Mouse (Mus musculus) heart, embryonic 12.5 days (tissue): ENCODE data around the gene Ltbp1. TPM values are rescaled to one million over a fixed set of nuclear protein-coding genes. Genes with fewer than 3 reads are reported as not detected.

Source experiments
- ATAC-seq: fragments of 200-750 bp; cut with Nextera tagmentation; 2 replicates; pipeline ENCODE4 v1.8.0; 2017; ENCODE audit warnings: moderate TSS enrichment, moderate library complexity; ENCODE audit not compliant: insufficient number of reproducible peaks, low FRiP score
- H3K27ac ChIP-seq: fragments of 300-500 bp; sonication (generic); 2 replicates; pipeline ENCODE4 v1.5.1; 2016; ENCODE audit warnings: mild to moderate bottlenecking, moderate library complexity; ENCODE audit not compliant: poor library complexity, severe bottlenecking
- H3K27me3 ChIP-seq: fragments of 300-500 bp; sonication (generic); replicated peaks from 2 replicates; pipeline ENCODE4 v1.6.1; 2016; ENCODE audit warnings: mild to moderate bottlenecking, moderate library complexity
- H3K36me3 ChIP-seq: fragments of 300-500 bp; sonication (generic); 2 replicates; pipeline ENCODE4 v1.6.1; 2016; ENCODE audit warnings: mild to moderate bottlenecking, moderate library complexity
- H3K4me1 ChIP-seq: fragments of 300-500 bp; sonication (generic); replicated peaks from 2 replicates; pipeline ENCODE4 v1.6.1; 2016; ENCODE audit warnings: mild to moderate bottlenecking
- H3K4me2 ChIP-seq: fragments of 300-500 bp; sonication (generic); 2 replicates; pipeline ENCODE4 v1.6.1; 2016; ENCODE audit warnings: mild to moderate bottlenecking, moderate library complexity
- H3K4me3 ChIP-seq: fragments of 300-500 bp; sonication (generic); 2 replicates; pipeline ENCODE4 v1.5.1; 2016; ENCODE audit warnings: mild to moderate bottlenecking
- H3K9ac ChIP-seq: fragments of 300-500 bp; sonication (generic); 2 replicates; pipeline ENCODE4 v1.6.1; 2016; ENCODE audit warnings: mild to moderate bottlenecking, moderate library complexity
- H3K9me3 ChIP-seq: fragments of 300-500 bp; sonication (generic); replicated peaks from 2 replicates; pipeline ENCODE4 v1.6.1; 2016; ENCODE audit warnings: mild to moderate bottlenecking, moderate library complexity
- WGBS: fragments of 180-500 bp; shearing (Covaris S2); methylation state at CpG from one replicate; pipeline ENCODE4 v1.1.7; 2016; 5-methylcytosine and 5-hydroxymethylcytosine counted together
- polyA plus RNA-seq: library from polyadenylated mRNA; unstranded; fragments of >200 nt; fragmentation: Nextera tagmentation; extraction: Ambion mirVana; gene quantifications from 2 replicates; pipeline ENCODE4 v1.2.1, GENCODE M21; 2016

Gene Ltbp1
- polyA plus RNA-seq, 1 experiment from 2014 or later = 58.8 TPM

GRCm38 (mm10) chr17:75067314-75067713, 61.9 kb downstream of the Ltbp1 start:
- Histone ChIP-seq H3K4me1 (peaks cover 39% of the 10 kb centered on the region), H3K27ac (peak overlapping the region; percentile 48), H3K9ac (no peak overlapping the region), H3K27me3 (no peaks in the 10 kb centered on the region), H3K4me3 (no peak overlapping the region), H3K36me3 (peaks cover 17% of the 10 kb centered on the region), H3K9me3 (no peaks in the 10 kb centered on the region), H3K4me2 (peak overlapping the region; percentile 42)
- no peak for ATAC-seq
- 20% methylated on average over 8 of the region's 8 CpGs for WGBS

DNA sequence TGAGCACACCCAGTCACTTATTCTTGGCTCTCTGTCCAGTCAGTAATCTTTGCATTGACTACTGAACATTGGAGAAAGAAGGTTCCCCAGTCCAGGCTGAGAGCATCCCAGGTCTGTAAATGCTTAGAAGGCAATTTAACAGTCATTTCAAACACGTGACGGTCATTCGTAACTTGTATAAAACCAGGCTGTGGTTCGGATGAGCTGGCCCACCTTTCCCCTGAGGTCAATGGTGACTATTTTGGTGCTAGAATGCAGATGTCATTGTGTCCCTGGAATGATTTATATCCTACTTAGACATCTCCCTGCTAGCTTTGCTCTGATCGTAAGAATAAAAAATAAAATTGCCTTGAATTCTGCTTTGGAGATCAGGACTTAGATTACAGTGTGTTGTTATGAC, 63.9 kb downstream of the Ltbp1 start:
- no peak for ATAC-seq
- WGBS = 86% methylated on average over 5 of the region's 5 CpGs

DNA sequence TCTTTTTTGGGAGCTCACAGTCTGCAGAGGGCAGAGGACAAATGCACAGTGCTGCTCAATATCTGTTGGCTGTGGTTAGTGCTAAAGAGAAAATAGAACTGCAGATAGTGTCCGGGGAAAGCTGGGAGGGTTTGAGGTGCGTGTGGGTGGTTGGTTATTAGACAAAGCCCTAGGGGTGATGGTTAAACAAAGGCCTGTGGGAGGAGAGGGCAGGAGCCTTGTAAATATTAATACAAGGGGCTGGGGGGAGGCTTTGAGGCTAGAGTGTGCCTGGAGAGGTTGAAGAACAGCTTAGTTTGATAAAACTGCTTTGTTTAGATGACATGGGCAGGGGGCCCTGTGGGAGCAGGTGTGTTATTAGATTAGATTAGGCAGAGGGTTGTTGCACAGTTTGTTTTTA, 65.8 kb downstream of the Ltbp1 start:
- peak overlapping the region; percentile 73 for H3K27ac ChIP-seq
- H3K36me3 ChIP-seq = peaks cover 8% of the 10 kb centered on the region
- H3K27me3 ChIP-seq = no peaks in the 10 kb centered on the region
- ATAC-seq = no peak
- H3K4me3 ChIP-seq = no peak overlapping the region
- WGBS = 0% methylated on average over 2 of the region's 2 CpGs
- no peaks in the 10 kb centered on the region for H3K9me3 ChIP-seq
- peaks cover 70% of the 10 kb centered on the region for H3K4me1 ChIP-seq
- no peak overlapping the region for H3K9ac ChIP-seq
- H3K4me2 ChIP-seq = no peak overlapping the region

More for the DNA sequence above, 63.9 kb downstream of the Ltbp1 start:
- peaks cover 14% of the 10 kb centered on the region for H3K36me3 ChIP-seq
- H3K9me3 ChIP-seq = no peaks in the 10 kb centered on the region
- no peak overlapping the region for H3K4me2 ChIP-seq
- H3K27ac ChIP-seq = no peak overlapping the region
- H3K4me1 ChIP-seq = peaks cover 56% of the 10 kb centered on the region
- no peak overlapping the region for H3K4me3 ChIP-seq
- no peak overlapping the region for H3K9ac ChIP-seq
- H3K27me3 ChIP-seq = no peaks in the 10 kb centered on the region

DNA sequence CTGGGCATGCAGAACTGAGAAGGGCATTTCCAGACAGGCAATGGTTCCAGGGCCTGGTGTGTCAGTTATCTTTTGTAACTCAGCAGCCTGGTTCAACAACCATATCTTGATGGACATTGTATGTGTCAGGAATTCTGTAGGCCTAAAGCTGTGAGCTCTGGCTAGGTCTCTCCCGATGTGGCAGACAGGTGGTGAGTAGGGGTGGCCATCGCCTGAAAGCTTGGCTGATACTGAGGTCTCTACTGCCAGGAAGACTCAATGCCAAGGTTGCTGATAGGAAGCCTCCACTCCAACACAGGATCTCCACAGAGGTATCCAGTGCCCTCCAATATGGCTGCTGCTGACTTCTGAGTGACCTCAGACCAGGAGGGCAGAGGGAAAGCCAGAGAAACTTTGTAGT, 66.4 kb downstream of the Ltbp1 start:
- Histone ChIP-seq H3K4me1 (peaks cover 67% of the 10 kb centered on the region), H3K9ac (no peak overlapping the region), H3K9me3 (no peaks in the 10 kb centered on the region), H3K4me2 (no peak overlapping the region), H3K27ac (peak overlapping the region; percentile 73), H3K27me3 (no peaks in the 10 kb centered on the region), H3K4me3 (no peak overlapping the region), H3K36me3 (0 out of 2 replicates have a peak, but pooled peaks cover 5% of the 10 kb centered on the region)
- no peak for ATAC-seq
- WGBS = 41% methylated on average over 2 of the region's 2 CpGs

DNA sequence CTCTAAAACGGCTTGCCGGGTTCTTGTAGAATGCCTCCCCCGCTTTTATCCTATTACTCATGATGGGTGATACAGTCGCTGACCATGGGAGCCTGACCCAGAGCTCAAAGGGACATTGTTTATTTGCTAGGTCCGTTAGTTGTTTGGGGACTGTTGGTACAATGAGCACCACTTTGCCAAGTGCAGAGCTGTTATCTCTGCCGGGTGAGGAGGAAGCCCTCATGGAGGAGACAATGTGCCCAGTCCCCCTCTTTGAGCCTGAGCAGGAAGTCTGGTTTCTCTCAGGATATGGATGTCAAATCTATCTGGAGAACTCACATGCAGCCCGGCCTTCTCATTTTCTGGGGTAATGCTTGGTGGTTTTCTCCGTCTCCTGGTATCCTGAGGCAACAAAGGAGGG, 68.5 kb downstream of the Ltbp1 start:
- Histone ChIP-seq H3K36me3 (0 out of 2 replicates have a peak, but pooled peaks cover 3% of the 10 kb centered on the region), H3K4me2 (peak overlapping the region; percentile 45), H3K9ac (no peak overlapping the region), H3K4me3 (no peak overlapping the region), H3K27ac (peak overlapping the region; percentile 89), H3K27me3 (no peaks in the 10 kb centered on the region), H3K4me1 (peaks cover 59% of the 10 kb centered on the region), H3K9me3 (no peaks in the 10 kb centered on the region)
- WGBS = 7% methylated on average over 8 of the region's 8 CpGs
- ATAC-seq = peak; percentile 88

- Histone ChIP-seq H3K4me1 (peaks cover 55% of the 10 kb centered on the region), H3K9ac (no peak overlapping the region), H3K4me3 (no peak overlapping the region), H3K36me3 (0 out of 2 replicates have a peak, but pooled peaks cover under 1% of the 10 kb centered on the region), H3K27ac (peak overlapping the region; percentile 89), H3K4me2 (peak overlapping the region; percentile 45), H3K27me3 (no peaks in the 10 kb centered on the region), H3K9me3 (no peaks in the 10 kb centered on the region; the same call in 1 of the 2 replicates)
- 54% methylated on average over 19 of the region's 19 CpGs for WGBS
- ATAC-seq = no peak
Measured at GRCm38 (mm10) chr17:75074978-75075699, 69.8 kb downstream of the Ltbp1 start.

DNA sequence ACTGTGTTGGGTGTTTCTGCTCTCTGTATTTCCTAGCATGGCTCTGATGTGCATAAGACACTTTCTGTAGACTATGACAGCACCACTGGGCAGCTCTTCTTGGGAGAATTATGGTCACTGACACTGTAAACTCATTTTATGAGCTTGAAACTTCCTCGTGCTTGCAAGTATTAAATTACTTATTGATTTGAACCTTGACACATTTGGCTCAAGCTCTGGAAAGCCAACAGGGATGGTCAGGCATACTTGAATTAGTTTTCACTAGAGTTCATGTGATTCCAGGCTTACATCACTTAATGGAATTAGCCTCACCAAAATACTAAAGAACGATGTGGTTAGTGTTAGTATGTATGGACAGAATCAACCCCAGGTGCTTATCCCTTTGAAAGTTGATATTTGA, 76.0 kb downstream of the Ltbp1 start:
- WGBS = 88% methylated on average over 2 of the region's 2 CpGs
- no peak for ATAC-seq

GRCm38 (mm10) chr17:75082449-75082848, 77.1 kb downstream of the Ltbp1 start:
- no peak overlapping the region for H3K9ac ChIP-seq
- no peaks in the 10 kb centered on the region; the same call in 1 of the 2 replicates for H3K9me3 ChIP-seq
- no peak overlapping the region for H3K4me2 ChIP-seq
- H3K4me3 ChIP-seq = no peak overlapping the region
- H3K4me1 ChIP-seq = peaks cover 18% of the 10 kb centered on the region
- no peak overlapping the region for H3K27ac ChIP-seq
- H3K36me3 ChIP-seq = 0 out of 2 replicates have a peak, but pooled peaks cover 12% of the 10 kb centered on the region
- no peak for ATAC-seq
- H3K27me3 ChIP-seq = no peaks in the 10 kb centered on the region

More for the DNA sequence above, 76.0 kb downstream of the Ltbp1 start:
- 0 out of 2 replicates have a peak, but pooled peaks cover 12% of the 10 kb centered on the region for H3K36me3 ChIP-seq
- no peak overlapping the region for H3K4me3 ChIP-seq
- H3K27me3 ChIP-seq = no peaks in the 10 kb centered on the region
- no peak overlapping the region for H3K27ac ChIP-seq
- H3K4me2 ChIP-seq = no peak overlapping the region
- no peaks in the 10 kb centered on the region; the same call in 1 of the 2 replicates for H3K9me3 ChIP-seq
- peaks cover 11% of the 10 kb centered on the region for H3K4me1 ChIP-seq
- H3K9ac ChIP-seq = no peak overlapping the region

DNA sequence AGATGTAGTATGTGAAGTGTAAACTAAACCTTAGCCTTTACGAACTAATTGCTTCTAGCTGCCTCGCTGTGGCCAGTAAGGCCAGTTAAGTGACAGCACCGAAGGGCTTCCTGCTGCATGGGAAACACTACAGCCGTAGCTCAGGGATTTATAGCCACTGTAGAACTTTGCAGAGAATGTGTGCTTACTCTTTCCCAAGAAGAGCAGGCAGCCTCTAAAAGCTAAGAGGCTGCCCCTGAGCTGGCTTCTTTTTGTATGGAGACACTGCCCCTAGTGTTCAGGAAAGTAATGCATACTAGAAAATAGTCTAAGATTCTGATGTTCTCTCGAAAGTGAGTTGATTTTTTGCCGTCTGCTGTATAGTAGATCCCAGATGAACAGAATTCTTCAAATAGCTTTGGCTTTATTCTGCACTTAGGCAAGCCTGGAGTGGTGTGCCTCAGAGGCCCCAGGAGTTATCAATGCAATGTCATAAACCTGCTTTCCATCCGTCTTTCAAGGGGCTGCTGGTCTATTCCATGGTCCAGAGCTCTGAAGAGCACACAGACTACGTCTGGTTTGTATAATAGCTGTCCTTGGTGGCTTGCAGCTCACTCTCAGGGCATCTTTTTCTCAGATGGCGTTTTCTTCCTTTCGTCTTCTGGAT, 82.1 kb downstream of the Ltbp1 start:
- Histone ChIP-seq H3K4me1 (peaks cover 26% of the 10 kb centered on the region), H3K4me2 (peak overlapping the region; percentile 27), H3K4me3 (no peak overlapping the region), H3K9me3 (no peaks in the 10 kb centered on the region), H3K27me3 (no peaks in the 10 kb centered on the region), H3K27ac (peak overlapping the region; percentile 59; the same call in 1 of the 2 replicates), H3K9ac (no peak overlapping the region), H3K36me3 (0 out of 2 replicates have a peak, but pooled peaks cover 5% of the 10 kb centered on the region)
- ATAC-seq = peak; percentile 54; the same call in 1 of the 2 replicates
- 26% methylated on average over 10 of the region's 10 CpGs for WGBS

DNA sequence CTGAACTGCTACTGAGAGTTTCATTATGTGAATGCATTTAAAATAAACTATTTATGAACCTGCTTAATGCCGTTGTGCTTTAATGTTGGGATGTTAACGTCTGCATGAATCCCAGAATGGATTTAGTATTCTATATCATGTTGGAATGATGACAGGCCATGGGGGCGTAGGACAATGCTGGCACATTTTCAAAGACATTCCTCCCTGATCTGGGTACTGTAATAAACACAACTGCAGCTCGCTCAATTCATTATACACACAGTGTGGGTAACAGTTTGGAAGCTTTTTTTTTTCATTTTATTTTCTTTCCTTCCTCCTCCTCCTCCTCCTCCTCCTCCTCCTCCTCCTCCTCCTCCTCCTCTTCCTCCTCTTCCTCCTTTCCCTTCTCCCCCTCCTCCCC, 82.9 kb downstream of the Ltbp1 start:
- no peak overlapping the region for H3K27ac ChIP-seq
- H3K4me2 ChIP-seq = no peak overlapping the region
- H3K4me3 ChIP-seq = no peak overlapping the region
- 0 out of 2 replicates have a peak, but pooled peaks cover 5% of the 10 kb centered on the region for H3K36me3 ChIP-seq
- no peak overlapping the region for H3K9ac ChIP-seq
- H3K9me3 ChIP-seq = no peaks in the 10 kb centered on the region
- 43% methylated on average over 4 of the region's 4 CpGs for WGBS
- H3K4me1 ChIP-seq = peaks cover 23% of the 10 kb centered on the region
- no peaks in the 10 kb centered on the region for H3K27me3 ChIP-seq
- no peak for ATAC-seq

- H3K36me3 ChIP-seq = 0 out of 2 replicates have a peak, but pooled peaks cover 3% of the 10 kb centered on the region
- peaks cover 25% of the 10 kb centered on the region for H3K4me1 ChIP-seq
- no peak overlapping the region for H3K4me2 ChIP-seq
- no peak overlapping the region for H3K9ac ChIP-seq
- no peaks in the 10 kb centered on the region for H3K9me3 ChIP-seq
- H3K27me3 ChIP-seq = no peaks in the 10 kb centered on the region
- no peak for ATAC-seq
- no peak overlapping the region for H3K27ac ChIP-seq
- WGBS = 82% methylated on average over 11 of the region's 11 CpGs
- no peak overlapping the region for H3K4me3 ChIP-seq
Measured at GRCm38 (mm10) chr17:75088727-75089126, 83.4 kb downstream of the Ltbp1 start.
